Mouse (Mus musculus): ENCODE measurements around the gene Lpar6.

The Lpar6 gene

GRCm38 (mm10) chr14:73255426-73255970 lies 17.8 kb downstream of the Lpar6 start:
- DNase-seq (ENCODE audit: low spot score in 2 of 2) = no peak

GRCm38 (mm10) chr14:73257348-73257747 lies 19.7 kb downstream of the Lpar6 start:
- no peak for DNase-seq (ENCODE audit: low spot score in 2 of 2)

GRCm38 (mm10) chr14:73258181-73258580 lies 20.5 kb downstream of the Lpar6 start:
- DNase-seq (ENCODE audit: low spot score in 2 of 2) = no peak

- no peak for DNase-seq (ENCODE audit: low spot score in 2 of 2)
Observed at GRCm38 (mm10) chr14:73262210-73262609, 24.5 kb downstream of the Lpar6 start.

- DNase-seq (ENCODE audit: low spot score in 2 of 2) = no peak
Observed at GRCm38 (mm10) chr14:73266166-73266565, 28.5 kb downstream of the Lpar6 start.

- no peak for DNase-seq (ENCODE audit: low spot score in 2 of 2)
Observed at GRCm38 (mm10) chr14:73271807-73272206, 34.1 kb downstream of the Lpar6 start.

- no peak for DNase-seq (ENCODE audit: low spot score in 2 of 2)
Observed at GRCm38 (mm10) chr14:73279096-73279495, 41.4 kb downstream of the Lpar6 start.

GRCm38 (mm10) chr14:73280996-73281395 lies 43.3 kb downstream of the Lpar6 start:
- DNase-seq (ENCODE audit: low spot score in 2 of 2) = no peak

GRCm38 (mm10) chr14:73289915-73290314 lies 52.2 kb downstream of the Lpar6 start:
- no peak for DNase-seq (ENCODE audit: low spot score in 2 of 2)

GRCm38 (mm10) chr14:73292434-73292833 lies 54.7 kb downstream of the Lpar6 start:
- no peak for DNase-seq (ENCODE audit: low spot score in 2 of 2)
